Mouse (Mus musculus) hindbrain, embryonic 14.5 days (tissue): ENCODE measurements around the gene Gpr4. TPM values are rescaled to one million over a fixed set of nuclear protein-coding genes. Genes with fewer than 3 reads are reported as not detected.

ENCODE experiments used
- ATAC-seq: fragments of 200-750 bp; cut with Nextera tagmentation; 2 replicates; pipeline ENCODE4 v1.8.0; 2017; ENCODE audit warnings: moderate number of reproducible peaks, mild to moderate bottlenecking, moderate TSS enrichment, moderate library complexity; ENCODE audit not compliant: low FRiP score
- DNase-seq: peaks from one replicate; pipeline ENCODE4 v3.0.0-alpha.2; 2015; ENCODE audit warnings: low spot score
- H3K27ac ChIP-seq: fragments of 300-500 bp; sonication (generic); 2 replicates; pipeline ENCODE4 v1.5.1; 2014; ENCODE audit warnings: mild to moderate bottlenecking, moderate library complexity
- H3K27me3 ChIP-seq: fragments of 300-500 bp; sonication (generic); 2 replicates; pipeline ENCODE4 v1.6.1; 2014; ENCODE audit warnings: mild to moderate bottlenecking, low read length, mixed read lengths; ENCODE audit not compliant: control insufficient read depth, insufficient read depth
- H3K36me3 ChIP-seq: fragments of 300-500 bp; sonication (generic); replicated peaks from 2 replicates; pipeline ENCODE4 v1.6.1; 2014; ENCODE audit not compliant: control insufficient read depth, insufficient read depth
- H3K4me1 ChIP-seq: fragments of 300-500 bp; sonication (generic); replicated peaks from 2 replicates; pipeline ENCODE4 v1.6.1; 2014; ENCODE audit warnings: antibody characterized with exemption, low read length, mixed read lengths; ENCODE audit not compliant: control insufficient read depth, insufficient read depth
- H3K4me2 ChIP-seq: fragments of 300-500 bp; sonication (generic); replicated peaks from 2 replicates; pipeline ENCODE4 v1.6.1; 2014; ENCODE audit warnings: mild to moderate bottlenecking, moderate library complexity
- H3K4me3 ChIP-seq: fragments of 300-500 bp; sonication (generic); replicated peaks from 2 replicates; pipeline ENCODE4 v1.5.1; 2014; ENCODE audit warnings: mild to moderate bottlenecking, low read length
- H3K9ac ChIP-seq: fragments of 300-500 bp; sonication (generic); 2 replicates; pipeline ENCODE4 v1.6.1; 2014
- H3K9me3 ChIP-seq: fragments of 300-500 bp; sonication (generic); 2 replicates; pipeline ENCODE4 v1.6.1; 2016; ENCODE audit warnings: low read length; ENCODE audit not compliant: control insufficient read depth
- WGBS: fragments of 180-500 bp; shearing (Covaris S2); extraction: QIAGEN DNeasy Blood & Tissue Kit; methylation state at CpG from one replicate; pipeline ENCODE4 v1.1.7; 2014; 5-methylcytosine and 5-hydroxymethylcytosine counted together
- polyA plus RNA-seq: library from polyadenylated mRNA; unstranded; fragments of >200 nt; fragmentation: Nextera tagmentation; extraction: Ambion mirVana; gene quantifications from 2 replicates; pipeline ENCODE4 v1.2.1, GENCODE M21; 2014

Gpr4 gene
- polyA plus RNA-seq, 1 experiment from 2014 or later: 3.2 TPM

GRCm38 (mm10) chr7:19171831-19172230 is 40.5 kb upstream of the Gpr4 start:
- Histone ChIP-seq H3K4me2 (no peak overlapping the region), H3K27me3 (no peaks in the 10 kb centered on the region), H3K27ac (peak overlapping the region; percentile 69), H3K4me3 (no peak overlapping the region), H3K36me3 (no peaks in the 10 kb centered on the region), H3K4me1 (peaks cover 23% of the 10 kb centered on the region), H3K9me3 (no peaks in the 10 kb centered on the region), H3K9ac (no peak overlapping the region)
- WGBS: 36% methylated on average over 8 of the region's 8 CpGs
- no peak for ATAC-seq
- no peak for DNase-seq

GRCm38 (mm10) chr7:19172874-19173273 is 39.5 kb upstream of the Gpr4 start:
- no peak overlapping the region for H3K9ac ChIP-seq
- no peaks in the 10 kb centered on the region for H3K9me3 ChIP-seq
- DNase-seq (peak; percentile 83), ATAC-seq (0 out of 2 replicates have a peak, but pooled peaks have one; percentile 5)
- whole genome bisulfite sequencing: 5% methylated on average over 17 of the region's 17 CpGs
- H3K27me3 ChIP-seq: peaks cover 10% of the 10 kb centered on the region
- no peak overlapping the region; the same call in 1 of the 2 replicates for H3K27ac ChIP-seq
- peaks cover 33% of the 10 kb centered on the region for H3K4me1 ChIP-seq
- peak overlapping the region; percentile 50 for H3K4me2 ChIP-seq
- peak overlapping the region; percentile 22; the same call in 1 of the 2 replicates for H3K4me3 ChIP-seq
- H3K36me3 ChIP-seq: no peaks in the 10 kb centered on the region

- peak; percentile 95 for ATAC-seq
- H3K9me3 ChIP-seq: 0 out of 2 replicates have a peak, but pooled peaks cover 4% of the 10 kb centered on the region
- WGBS: 2% methylated on average over 30 of the region's 30 CpGs
- peak; percentile 86 for DNase-seq
- peak within 1 kb of the TSS; percentile 74 for H3K27ac ChIP-seq
- H3K27me3 ChIP-seq: peaks cover 29% of the 10 kb centered on the region
- H3K36me3 ChIP-seq: 0 out of 2 replicates have a peak, but pooled peaks cover 4% of the 10 kb centered on the region
- peak within 1 kb of the TSS; percentile 84 for H3K4me2 ChIP-seq
- H3K9ac ChIP-seq: peak within 1 kb of the TSS; percentile 76
- H3K4me1 ChIP-seq: peaks cover 45% of the 10 kb centered on the region
- H3K4me3 ChIP-seq: peak within 1 kb of the TSS; percentile 61
Measured at GRCm38 (mm10) chr7:19175708-19176515, 36.4 kb upstream of the Gpr4 start, which contains the start of gene Eml2. TSS of gene Eml2 (plus strand) at chr7:19176421.

- H3K36me3 ChIP-seq: peaks cover 6% of the 10 kb centered on the region; the same call in 1 of the 2 replicates
- peaks cover 44% of the 10 kb centered on the region for H3K4me1 ChIP-seq
- ATAC-seq (peak; percentile 52), DNase-seq (no peak)
- peak overlapping the region; percentile 76 for H3K9ac ChIP-seq
- WGBS: 1% methylated on average over 21 of the region's 21 CpGs
- H3K4me3 ChIP-seq: peak overlapping the region; percentile 61
- 0 out of 2 replicates have a peak, but pooled peaks cover 4% of the 10 kb centered on the region for H3K9me3 ChIP-seq
- peaks cover 29% of the 10 kb centered on the region for H3K27me3 ChIP-seq
- peak overlapping the region; percentile 74 for H3K27ac ChIP-seq
- H3K4me2 ChIP-seq: peak overlapping the region; percentile 84
Measured at GRCm38 (mm10) chr7:19176516-19176947, 35.8 kb upstream of the Gpr4 start.

- Histone ChIP-seq H3K4me3 (peak overlapping the region; percentile 61), H3K27me3 (peaks cover 29% of the 10 kb centered on the region), H3K27ac (no peak overlapping the region), H3K36me3 (peaks cover 12% of the 10 kb centered on the region; the same call in 1 of the 2 replicates), H3K4me1 (peaks cover 38% of the 10 kb centered on the region), H3K9me3 (0 out of 2 replicates have a peak, but pooled peaks cover 4% of the 10 kb centered on the region), H3K9ac (peak overlapping the region; percentile 76), H3K4me2 (peak overlapping the region; percentile 84)
- ATAC-seq (no peak), DNase-seq (no peak)
- WGBS: 64% methylated on average over 7 of the region's 7 CpGs
Measured at GRCm38 (mm10) chr7:19177216-19177615, 35.1 kb upstream of the Gpr4 start.

- H3K36me3 ChIP-seq: peaks cover 19% of the 10 kb centered on the region; the same call in 1 of the 2 replicates
- peak overlapping the region; percentile 61 for H3K4me3 ChIP-seq
- peaks cover 29% of the 10 kb centered on the region for H3K27me3 ChIP-seq
- ATAC-seq (no peak), DNase-seq (no peak)
- 11% methylated on average over 17 of the region's 18 CpGs for WGBS
- H3K4me1 ChIP-seq: peaks cover 32% of the 10 kb centered on the region
- no peak overlapping the region for H3K27ac ChIP-seq
- H3K9ac ChIP-seq: peak overlapping the region; percentile 76
- H3K9me3 ChIP-seq: 0 out of 2 replicates have a peak, but pooled peaks cover 4% of the 10 kb centered on the region
- peak overlapping the region; percentile 84 for H3K4me2 ChIP-seq
Measured at GRCm38 (mm10) chr7:19178035-19178434, 34.3 kb upstream of the Gpr4 start.

- DNase-seq: peak; percentile 74
- peaks cover 29% of the 10 kb centered on the region for H3K4me1 ChIP-seq
- 3% methylated on average over 27 of the region's 27 CpGs for WGBS
- H3K9ac ChIP-seq: 0 out of 2 replicates have a peak overlapping the region, but pooled peaks have one; percentile 28
- peaks cover 29% of the 10 kb centered on the region for H3K27me3 ChIP-seq
- ATAC-seq: no peak
- H3K9me3 ChIP-seq: 0 out of 2 replicates have a peak, but pooled peaks cover 4% of the 10 kb centered on the region
- H3K27ac ChIP-seq: no peak overlapping the region
- peak overlapping the region; percentile 61 for H3K4me3 ChIP-seq
- H3K4me2 ChIP-seq: peak overlapping the region; percentile 84
- H3K36me3 ChIP-seq: peaks cover 23% of the 10 kb centered on the region
Measured at GRCm38 (mm10) chr7:19178443-19179092, 33.8 kb upstream of the Gpr4 start.

- H3K9ac ChIP-seq: peak overlapping the region; percentile 40
- H3K9me3 ChIP-seq: 0 out of 2 replicates have a peak, but pooled peaks cover 4% of the 10 kb centered on the region
- H3K4me2 ChIP-seq: peak overlapping the region; percentile 84
- DNase-seq (peak; percentile 71), ATAC-seq (no peak)
- H3K27ac ChIP-seq: no peak overlapping the region
- peaks cover 31% of the 10 kb centered on the region for H3K4me1 ChIP-seq
- peak overlapping the region; percentile 61 for H3K4me3 ChIP-seq
- WGBS: 2% methylated on average over 31 of the region's 32 CpGs
- H3K27me3 ChIP-seq: peaks cover 29% of the 10 kb centered on the region
- H3K36me3 ChIP-seq: peaks cover 29% of the 10 kb centered on the region
Measured at GRCm38 (mm10) chr7:19179173-19179572, 33.2 kb upstream of the Gpr4 start.

- H3K9ac ChIP-seq: peak overlapping the region; percentile 40; the same call in 1 of the 2 replicates
- DNase-seq (no peak), ATAC-seq (no peak)
- peak overlapping the region; percentile 84; the same call in 1 of the 2 replicates for H3K4me2 ChIP-seq
- 0 out of 2 replicates have a peak, but pooled peaks cover 4% of the 10 kb centered on the region for H3K9me3 ChIP-seq
- H3K36me3 ChIP-seq: peaks cover 33% of the 10 kb centered on the region
- 39% methylated on average over 6 of the region's 6 CpGs for WGBS
- peaks cover 39% of the 10 kb centered on the region for H3K4me1 ChIP-seq
- H3K27ac ChIP-seq: no peak overlapping the region
- peaks cover 29% of the 10 kb centered on the region for H3K27me3 ChIP-seq
- no peak overlapping the region for H3K4me3 ChIP-seq
Measured at GRCm38 (mm10) chr7:19179936-19180335, 32.4 kb upstream of the Gpr4 start.
